Mouse (Mus musculus) neural tube, embryonic 15.5 days (tissue): ENCODE measurements at regions not wholly inside any gene's neighbourhood (a gene's known extent, or its start where the extent isn't known, plus 50 kb on each side); places are given as distances from the start of the nearest gene placed in this dataset.
"Not testable (repeated sequence)": the region's sequence is repeated elsewhere in the genome, so short reads cannot be mapped to it uniquely, and the experiment has no call there.

Source experiments
- ATAC-seq: fragments of 200-750 bp; cut with Nextera tagmentation; 2 replicates; pipeline ENCODE4 v1.8.0; 2017; ENCODE audit warnings: mild to moderate bottlenecking, moderate TSS enrichment, moderate library complexity; ENCODE audit not compliant: low FRiP score
- H3K27ac ChIP-seq: fragments of 300-500 bp; sonication (generic); replicated peaks from 2 replicates; pipeline ENCODE4 v1.5.1; 2015; ENCODE audit warnings: mild to moderate bottlenecking, inconsistent platforms
- H3K27me3 ChIP-seq: fragments of 300-500 bp; sonication (generic); replicated peaks from 2 replicates; pipeline ENCODE4 v1.6.1; 2015; ENCODE audit warnings: inconsistent platforms
- H3K36me3 ChIP-seq: fragments of 300-500 bp; sonication (generic); 2 replicates; pipeline ENCODE4 v1.6.1; 2015; ENCODE audit warnings: inconsistent platforms
- H3K4me1 ChIP-seq: fragments of 300-500 bp; sonication (generic); 2 replicates; pipeline ENCODE4 v1.6.1; 2015; ENCODE audit warnings: inconsistent platforms
- H3K4me2 ChIP-seq: fragments of 300-500 bp; sonication (generic); 2 replicates; pipeline ENCODE4 v1.6.1; 2015; ENCODE audit warnings: inconsistent platforms, mild to moderate bottlenecking, moderate library complexity
- H3K4me3 ChIP-seq: fragments of 300-500 bp; sonication (generic); replicated peaks from 2 replicates; pipeline ENCODE4 v1.5.1; 2015; ENCODE audit warnings: mild to moderate bottlenecking, inconsistent platforms
- H3K9ac ChIP-seq: fragments of 300-500 bp; sonication (generic); replicated peaks from 2 replicates; pipeline ENCODE4 v1.6.1; 2015; ENCODE audit warnings: mild to moderate bottlenecking, inconsistent platforms
- H3K9me3 ChIP-seq: fragments of 300-500 bp; sonication (generic); replicated peaks from 2 replicates; pipeline ENCODE4 v1.6.1; 2016; ENCODE audit warnings: inconsistent platforms
- WGBS: fragments of 180-500 bp; shearing (Covaris S2); methylation state at CpG from one replicate; pipeline ENCODE4 v1.1.7; 2015; ENCODE audit warnings: mixed read lengths; 5-methylcytosine and 5-hydroxymethylcytosine counted together

DNA sequence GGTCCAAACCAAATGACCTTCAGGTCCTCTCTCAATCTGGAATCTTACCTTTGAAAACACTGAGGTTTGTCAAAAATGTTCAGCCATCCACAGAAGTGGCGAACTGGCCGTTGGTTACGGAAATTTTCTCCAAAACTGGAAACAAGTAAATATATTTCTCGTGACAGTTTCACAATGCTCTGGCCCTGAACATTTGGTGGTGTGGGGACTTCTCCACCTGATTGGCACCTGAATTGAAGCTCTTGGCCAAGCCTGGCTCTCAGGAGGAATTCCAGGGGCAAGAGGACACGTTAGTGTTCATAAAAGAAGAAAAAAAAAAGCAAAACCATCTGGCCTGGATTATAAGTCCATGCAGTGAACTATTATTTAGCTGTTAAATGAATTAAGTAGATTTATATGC, 98.3 kb upstream of the Dlg1 start:
- Histone ChIP-seq H3K9me3 (no peaks in the 10 kb centered on the region), H3K4me3 (no peak overlapping the region), H3K27ac (no peak overlapping the region), H3K4me1 (no peaks in the 10 kb centered on the region), H3K9ac (no peak overlapping the region), H3K4me2 (no peak overlapping the region), H3K27me3 (no peaks in the 10 kb centered on the region), H3K36me3 (no peaks in the 10 kb centered on the region)
- 88% methylated on average over 5 of the region's 5 CpGs for WGBS
- no peak for ATAC-seq

DNA sequence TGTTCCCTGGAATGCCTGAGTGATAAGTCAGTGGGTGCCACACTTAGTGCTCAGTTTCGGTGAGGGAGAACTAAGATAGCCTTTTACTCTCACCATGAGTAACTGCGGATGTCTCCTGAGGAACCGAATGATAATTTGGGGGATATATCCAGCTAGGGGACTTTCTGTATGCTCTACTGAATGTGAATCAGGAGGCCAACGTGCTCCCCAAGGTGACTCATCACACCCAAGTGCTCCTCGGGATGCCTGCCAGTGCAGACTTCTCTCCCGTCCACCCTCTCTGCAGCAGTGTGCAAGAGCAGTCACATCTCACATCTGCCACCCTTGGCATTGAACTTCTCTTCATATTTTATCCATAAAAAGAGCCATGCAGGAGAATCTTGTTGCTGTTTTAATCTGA, 94.9 kb upstream of the Dlg1 start:
- 92% methylated on average over 6 of the region's 6 CpGs for WGBS
- no peaks in the 10 kb centered on the region for H3K9me3 ChIP-seq
- H3K27ac ChIP-seq, result no peak overlapping the region
- no peaks in the 10 kb centered on the region for H3K4me1 ChIP-seq
- H3K9ac ChIP-seq, result no peak overlapping the region
- no peak overlapping the region for H3K4me3 ChIP-seq
- H3K4me2 ChIP-seq, result no peak overlapping the region
- no peaks in the 10 kb centered on the region for H3K36me3 ChIP-seq
- no peaks in the 10 kb centered on the region for H3K27me3 ChIP-seq
- no peak for ATAC-seq

DNA sequence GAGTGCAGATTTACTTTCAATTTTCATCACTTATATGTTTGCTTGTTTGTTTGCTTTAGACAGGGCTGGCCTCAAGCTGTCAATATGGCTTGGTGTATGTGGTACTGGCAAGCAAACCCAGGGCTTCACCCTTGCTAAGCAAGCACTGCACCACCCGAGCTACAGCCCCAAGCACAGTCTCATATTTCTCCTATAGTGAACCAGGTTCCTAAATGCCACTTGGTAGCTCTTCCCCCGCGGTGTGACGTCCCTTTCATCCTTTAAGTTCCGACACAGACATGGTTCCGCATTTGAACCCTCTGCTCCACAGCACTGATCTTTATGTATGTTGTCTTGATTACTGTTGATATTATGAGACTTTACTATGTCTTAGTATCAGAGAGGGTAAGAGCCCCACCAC, 93.4 kb upstream of the Dlg1 start:
- no peaks in the 10 kb centered on the region for H3K36me3 ChIP-seq
- H3K9me3 ChIP-seq, result no peaks in the 10 kb centered on the region
- no peak overlapping the region for H3K4me3 ChIP-seq
- H3K27ac ChIP-seq, result no peak overlapping the region
- H3K4me1 ChIP-seq, result no peaks in the 10 kb centered on the region
- WGBS, result 81% methylated on average over 6 of the region's 6 CpGs
- H3K27me3 ChIP-seq, result no peaks in the 10 kb centered on the region
- no peak overlapping the region for H3K9ac ChIP-seq
- H3K4me2 ChIP-seq, result no peak overlapping the region
- no peak for ATAC-seq

DNA sequence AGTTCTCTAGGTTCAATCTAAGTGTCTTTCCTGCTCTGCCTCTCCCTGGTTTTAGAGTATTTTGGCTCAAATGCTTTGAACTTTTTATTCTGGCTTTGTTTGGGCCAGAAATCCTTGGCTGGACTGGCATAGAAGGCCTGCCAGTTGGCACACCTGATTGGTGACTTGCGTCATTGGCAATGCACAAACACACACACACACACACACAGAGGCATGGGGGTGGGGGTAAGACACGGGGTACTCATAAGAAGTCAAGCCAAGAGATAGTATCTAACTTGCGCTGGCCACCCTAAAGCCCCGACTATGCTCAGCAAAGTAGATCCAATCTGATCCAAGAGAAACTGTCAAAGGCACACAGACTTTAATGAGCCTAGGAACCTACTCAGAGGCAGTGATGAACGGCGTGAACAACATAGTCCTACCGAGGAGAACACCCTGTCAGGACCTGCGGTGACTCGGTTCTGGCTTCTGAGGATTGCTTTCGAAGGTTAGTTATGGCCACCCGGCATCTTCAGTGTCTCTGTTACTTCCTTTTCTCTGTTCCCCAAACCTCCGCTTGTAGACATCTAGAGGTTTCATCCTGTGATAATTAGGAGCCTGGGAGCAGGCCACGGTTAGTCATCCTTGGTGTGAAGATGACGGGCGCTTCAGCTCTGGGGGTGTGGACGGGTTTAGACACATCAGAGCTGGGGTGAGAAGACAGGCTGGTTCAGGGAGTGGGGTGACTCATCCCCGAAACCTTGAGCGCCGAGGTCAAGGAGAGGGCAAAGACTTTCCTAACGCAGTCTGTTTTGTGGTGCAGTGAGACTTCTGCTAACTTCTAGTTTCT, 92.7 kb upstream of the Dlg1 start:
- ATAC-seq, result no peak
- Histone ChIP-seq H3K27me3 (no peaks in the 10 kb centered on the region), H3K27ac (no peak overlapping the region), H3K9ac (no peak overlapping the region), H3K4me2 (no peak overlapping the region), H3K9me3 (no peaks in the 10 kb centered on the region), H3K4me1 (no peaks in the 10 kb centered on the region), H3K4me3 (no peak overlapping the region), H3K36me3 (no peaks in the 10 kb centered on the region)
- WGBS, result 90% methylated on average over 20 of the region's 20 CpGs

DNA sequence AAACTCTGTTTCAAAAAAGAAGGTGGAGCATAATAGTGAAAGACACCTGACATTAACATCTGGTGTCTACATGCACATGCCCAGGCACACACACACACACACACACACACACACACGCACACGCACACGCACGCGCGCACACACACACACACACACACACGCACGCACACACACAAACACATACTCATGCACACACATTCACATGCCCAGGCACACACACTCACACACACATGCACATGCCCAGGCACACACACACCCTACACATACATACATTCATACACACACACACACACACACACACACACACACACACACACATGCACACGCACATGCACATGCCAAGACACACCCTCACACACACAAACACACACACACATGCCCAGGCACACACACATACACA, 89.4 kb upstream of the Dlg1 start:
- not testable (repeated sequence) for H3K27me3 ChIP-seq, H3K4me2 ChIP-seq, H3K9me3 ChIP-seq, H3K9ac ChIP-seq, H3K4me3 ChIP-seq, ATAC-seq, H3K27ac ChIP-seq, H3K4me1 ChIP-seq, H3K36me3 ChIP-seq
- 92% methylated on average over 9 of the region's 9 CpGs for WGBS

DNA sequence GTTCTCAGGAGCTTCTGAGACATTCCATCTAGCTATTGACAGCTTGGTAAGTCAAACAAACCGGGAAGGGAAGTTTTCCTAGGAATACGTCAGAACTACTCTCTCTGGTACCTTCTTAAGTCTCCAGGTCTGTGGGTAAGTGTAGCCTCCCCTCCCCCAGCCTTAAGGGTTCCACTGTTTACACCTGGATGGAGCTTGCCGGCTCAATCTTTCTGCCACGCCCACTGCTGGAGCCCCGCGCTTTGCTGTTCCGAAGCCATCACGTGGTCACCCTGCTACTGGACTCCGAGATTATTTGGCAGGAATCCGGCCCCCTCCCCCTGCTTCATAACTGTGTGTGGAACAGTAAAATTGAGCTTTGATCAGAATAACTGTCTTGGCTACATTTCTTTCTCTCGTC, 87.6 kb upstream of the Dlg1 start:
- H3K4me3 ChIP-seq, H3K9ac ChIP-seq, H3K27ac ChIP-seq, H3K9me3 ChIP-seq, H3K4me2 ChIP-seq, H3K36me3 ChIP-seq, H3K27me3 ChIP-seq, ATAC-seq, H3K4me1 ChIP-seq: not testable (repeated sequence)
- 66% methylated on average over 11 of the region's 11 CpGs for WGBS

DNA sequence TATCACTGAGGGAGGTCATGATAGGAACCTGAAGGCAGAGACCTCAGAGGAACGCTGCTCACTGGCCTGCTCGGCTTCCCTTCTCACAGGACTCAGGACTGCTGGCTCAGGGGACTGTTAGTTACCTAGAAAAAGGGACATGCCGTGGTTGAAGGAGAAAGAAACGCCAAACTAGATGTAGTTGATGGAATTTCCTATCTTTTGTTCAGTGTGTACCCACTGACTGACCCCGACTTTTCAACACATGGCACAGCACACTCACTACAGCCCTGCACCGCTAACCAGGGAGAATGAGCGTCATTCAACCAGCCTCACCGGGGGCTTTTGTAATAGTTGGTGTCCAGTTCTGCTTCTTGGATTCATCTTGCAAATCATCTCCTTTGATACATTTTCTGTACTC, 86.8 kb upstream of the Dlg1 start:
- H3K4me2 ChIP-seq, result no peak overlapping the region
- H3K9me3 ChIP-seq, result no peaks in the 10 kb centered on the region
- 65% methylated on average over 8 of the region's 8 CpGs for WGBS

DNA sequence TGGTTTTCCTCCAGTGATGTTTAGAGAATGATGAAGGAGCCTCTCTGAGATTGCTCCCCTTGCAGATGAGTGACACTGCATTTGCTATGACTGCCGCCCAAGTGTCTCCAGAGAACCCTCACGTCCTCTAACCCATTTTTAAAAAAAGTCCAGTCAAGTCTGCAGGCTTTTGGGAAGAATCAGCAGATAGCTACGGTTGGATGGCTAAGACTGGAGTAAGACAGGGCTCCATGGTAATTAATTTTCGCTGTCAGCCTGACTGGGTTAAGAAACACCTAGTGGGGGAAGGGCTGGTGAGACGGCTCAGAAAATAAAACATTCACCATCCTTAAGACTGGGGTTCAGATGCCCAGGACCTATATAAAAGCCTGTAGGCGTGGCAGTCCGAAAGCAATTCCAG, 85.9 kb upstream of the Dlg1 start:
- no peak for ATAC-seq

More for the DNA sequence above, 86.8 kb upstream of the Dlg1 start:
- Histone ChIP-seq H3K27me3 (no peaks in the 10 kb centered on the region), H3K36me3 (no peaks in the 10 kb centered on the region), H3K9ac (no peak overlapping the region), H3K4me3 (no peak overlapping the region), H3K27ac (no peak overlapping the region), H3K4me1 (peaks cover 4% of the 10 kb centered on the region; the same call in 1 of the 2 replicates)
- no peak for ATAC-seq

DNA sequence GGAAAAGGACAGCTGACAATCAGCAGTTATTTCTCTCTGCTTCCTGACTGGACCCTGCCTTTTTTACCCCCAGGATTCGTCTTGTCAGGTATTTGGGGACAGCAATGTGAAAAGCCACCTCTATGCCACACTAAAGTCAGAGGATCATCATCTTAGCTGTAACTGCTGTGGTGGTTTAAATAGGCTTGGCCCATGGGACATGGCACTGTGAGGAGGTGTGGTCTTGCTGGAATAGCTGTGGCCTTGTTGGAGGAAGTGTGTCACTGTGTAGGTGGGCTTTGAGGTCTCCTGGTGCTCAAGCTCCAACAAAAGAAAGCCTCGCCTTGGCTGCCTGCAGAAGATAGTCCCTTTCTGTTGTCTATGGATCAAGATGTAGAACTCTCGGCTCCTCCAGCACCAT, 83.9 kb upstream of the Dlg1 start:
- 96% methylated on average over 3 of the region's 3 CpGs for WGBS
- no peak overlapping the region for H3K9ac ChIP-seq
- H3K4me2 ChIP-seq, result no peak overlapping the region
- H3K4me3 ChIP-seq, result no peak overlapping the region
- no peaks in the 10 kb centered on the region for H3K36me3 ChIP-seq
- ATAC-seq, result no peak
- H3K27me3 ChIP-seq, result no peaks in the 10 kb centered on the region
- H3K4me1 ChIP-seq, result peaks cover 4% of the 10 kb centered on the region; the same call in 1 of the 2 replicates
- H3K27ac ChIP-seq, result no peak overlapping the region
- no peaks in the 10 kb centered on the region for H3K9me3 ChIP-seq

More for the DNA sequence above, 85.9 kb upstream of the Dlg1 start:
- no peak overlapping the region for H3K27ac ChIP-seq
- WGBS, result 61% methylated on average over 7 of the region's 7 CpGs
- H3K27me3 ChIP-seq, result no peaks in the 10 kb centered on the region
- no peak overlapping the region for H3K4me2 ChIP-seq
- peaks cover 4% of the 10 kb centered on the region; the same call in 1 of the 2 replicates for H3K4me1 ChIP-seq
- H3K36me3 ChIP-seq, result no peaks in the 10 kb centered on the region
- no peaks in the 10 kb centered on the region for H3K9me3 ChIP-seq
- no peak overlapping the region for H3K9ac ChIP-seq
- H3K4me3 ChIP-seq, result no peak overlapping the region

DNA sequence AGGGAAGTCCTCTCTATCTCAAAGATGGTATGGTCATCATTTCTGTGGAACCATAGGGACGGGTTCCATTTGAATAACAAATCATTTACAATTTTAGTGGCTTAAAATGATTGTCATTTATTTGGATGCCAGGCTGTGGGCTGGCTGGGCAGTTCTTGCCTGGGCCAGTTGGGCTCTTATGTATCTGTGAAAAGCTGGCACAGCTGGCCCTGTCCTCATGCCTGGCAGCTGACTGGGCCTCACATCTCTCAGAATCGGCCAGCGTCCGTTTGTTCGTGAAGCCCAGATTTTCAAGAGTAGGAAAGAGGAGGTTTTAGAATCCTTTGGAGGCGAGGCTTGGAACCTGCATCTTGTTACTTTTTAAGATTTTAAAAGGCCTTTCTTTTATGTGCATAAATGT, 82.5 kb upstream of the Dlg1 start:
- no peaks in the 10 kb centered on the region for H3K27me3 ChIP-seq
- 87% methylated on average over 6 of the region's 6 CpGs for WGBS
- no peak for ATAC-seq

DNA sequence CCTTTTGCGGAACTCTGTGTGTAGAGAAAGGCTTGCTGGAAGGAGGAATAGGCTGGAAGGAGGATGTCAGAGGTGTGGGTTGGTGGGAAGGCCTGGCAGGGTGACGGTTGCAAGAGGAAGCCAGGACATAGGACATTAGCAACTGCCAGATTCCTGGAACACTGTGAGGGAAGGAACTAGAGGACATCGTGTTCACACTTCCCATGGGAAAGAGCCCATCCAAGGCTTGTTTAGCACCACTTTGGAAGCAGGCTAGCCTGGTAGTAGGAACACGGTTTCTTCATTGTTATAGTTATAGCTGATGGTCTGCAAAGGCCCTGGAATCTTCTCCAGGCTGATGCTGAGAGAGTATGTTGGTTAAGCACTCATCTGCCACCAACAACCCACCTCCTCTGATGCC, 80.4 kb upstream of the Dlg1 start:
- no peaks in the 10 kb centered on the region for H3K9me3 ChIP-seq
- no peak overlapping the region for H3K27ac ChIP-seq
- H3K4me2 ChIP-seq, result no peak overlapping the region
- no peaks in the 10 kb centered on the region for H3K36me3 ChIP-seq
- no peak overlapping the region for H3K9ac ChIP-seq
- WGBS, result 90% methylated on average over 4 of the region's 4 CpGs
- ATAC-seq, result no peak
- H3K4me3 ChIP-seq, result no peak overlapping the region
- H3K4me1 ChIP-seq, result no peaks in the 10 kb centered on the region
- H3K27me3 ChIP-seq, result no peaks in the 10 kb centered on the region

More for the DNA sequence above, 82.5 kb upstream of the Dlg1 start:
- Histone ChIP-seq H3K4me2 (no peak overlapping the region), H3K27ac (no peak overlapping the region), H3K36me3 (no peaks in the 10 kb centered on the region), H3K9ac (no peak overlapping the region), H3K4me1 (peaks cover 4% of the 10 kb centered on the region; the same call in 1 of the 2 replicates), H3K9me3 (no peaks in the 10 kb centered on the region), H3K4me3 (no peak overlapping the region)

DNA sequence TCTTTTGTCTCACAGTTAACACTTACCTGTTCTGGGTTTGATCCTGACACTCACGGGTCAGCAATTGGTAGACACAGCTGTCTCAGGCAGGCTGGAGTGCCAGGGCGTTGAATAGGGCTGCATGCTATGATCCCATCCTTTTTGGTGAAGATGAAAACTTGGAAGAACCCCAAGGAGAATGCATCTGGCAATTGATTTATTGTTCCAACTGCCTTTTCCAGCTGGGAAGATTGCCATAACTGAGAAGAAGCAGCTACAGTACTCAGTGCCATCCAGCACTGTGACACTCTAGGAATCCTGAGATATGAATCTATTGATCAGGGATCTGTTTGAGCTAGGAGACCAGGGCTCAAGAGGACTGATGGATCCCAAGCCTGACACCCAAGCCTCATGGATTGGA, 79.6 kb upstream of the Dlg1 start:
- no peaks in the 10 kb centered on the region for H3K36me3 ChIP-seq
- H3K9ac ChIP-seq, result no peak overlapping the region
- WGBS, result 76% methylated on average over 2 of the region's 2 CpGs
- no peak overlapping the region for H3K4me2 ChIP-seq
- 0 out of 2 replicates have a peak, but pooled peaks cover 2% of the 10 kb centered on the region for H3K4me1 ChIP-seq
- H3K27ac ChIP-seq, result no peak overlapping the region
- no peak for ATAC-seq
- H3K27me3 ChIP-seq, result no peaks in the 10 kb centered on the region
- H3K9me3 ChIP-seq, result no peaks in the 10 kb centered on the region
- no peak overlapping the region for H3K4me3 ChIP-seq
